Mouse (Mus musculus) naive thymus-derived CD4-positive, alpha-beta T cell, adult 2 months (primary cell): Measurements from ENCODE around the gene Myh14.
A peak's percentile ranks its signal among the peaks of the same experiment; 100 is the strongest.
"Not testable (repeated sequence)": the region's sequence is repeated elsewhere in the genome, so short reads cannot be mapped to it uniquely, and the experiment has no call there.

Source experiments
- DNase-seq: peaks from one replicate; pipeline ENCODE4 v3.0.0-alpha.2; 2011; ENCODE audit warnings: low read depth

Gene Myh14

DNA sequence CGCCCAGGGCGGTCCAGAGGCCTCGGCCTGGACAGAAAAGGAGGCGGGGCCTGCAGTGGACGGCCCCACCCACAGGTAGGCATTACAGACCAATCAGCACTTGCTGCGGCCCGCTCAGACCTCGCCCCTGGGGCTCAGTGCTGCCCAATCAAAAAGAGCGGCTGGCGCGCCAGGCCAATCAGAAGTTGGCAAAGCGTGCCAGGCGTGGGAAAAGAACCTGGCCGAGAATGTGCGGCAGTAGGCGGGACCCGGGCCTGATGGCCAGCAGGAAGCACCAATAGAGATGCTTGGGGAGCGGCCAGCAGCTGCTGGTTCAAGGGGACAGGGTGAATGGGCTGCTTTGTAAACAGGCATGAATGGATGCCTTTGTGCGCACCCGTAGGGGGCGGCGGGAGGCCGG lies at the start of gene Myh14:
TSS of gene Myh14 (minus strand) at position 41 of the 400 bp plus-strand sequence.
- no peak for DNase-seq

- no peak for DNase-seq
Measured at GRCm38 (mm10) chr7:44709881-44710280, 39.2 kb upstream of the Myh14 start.

DNA sequence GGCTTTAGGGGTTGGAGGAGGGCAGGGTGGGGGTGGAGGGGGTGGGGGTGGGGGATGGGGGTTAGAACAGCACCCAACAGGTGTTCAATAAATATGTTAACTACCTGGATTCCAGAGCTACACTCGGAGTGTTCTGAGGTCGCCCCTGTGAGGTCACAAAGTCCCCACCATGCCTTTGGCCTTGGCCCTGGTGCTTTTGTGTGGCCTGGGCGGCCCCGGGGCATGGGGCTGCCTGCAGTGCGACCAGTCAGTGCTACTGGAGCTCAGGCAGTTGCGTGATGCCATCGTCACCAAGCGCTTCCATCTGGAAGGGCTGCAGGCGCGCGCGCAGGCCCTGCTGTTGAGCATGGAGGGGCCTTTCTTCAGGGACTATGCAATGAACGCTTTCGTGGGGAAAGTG lies 37.9 kb upstream of the Myh14 start, which contains the start of gene Izumo2:
TSS of gene Izumo2 (plus strand) at position 169 of the 400 bp plus-strand sequence.
- no peak for DNase-seq

DNA sequence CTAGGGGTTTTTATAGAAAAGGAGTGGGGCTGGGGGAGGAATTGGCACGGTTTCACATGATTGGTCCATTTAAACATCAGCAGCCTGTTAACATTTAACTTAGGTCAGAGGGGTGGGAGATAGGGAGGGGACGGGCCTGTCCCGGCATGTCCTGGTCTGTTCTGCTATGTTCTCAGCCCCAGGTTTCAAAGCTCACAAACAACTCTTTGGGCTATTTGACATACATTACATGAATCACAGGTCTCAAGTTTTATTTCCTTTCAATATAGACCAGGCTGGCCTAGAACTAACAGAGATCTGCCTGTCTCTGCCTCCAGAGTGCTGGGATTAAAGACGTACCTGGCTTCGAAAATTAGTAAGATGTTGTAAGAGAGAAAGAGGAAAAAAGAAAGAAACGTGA lies 37.5 kb upstream of the Myh14 start:
- DNase-seq, result not testable (repeated sequence)

DNA sequence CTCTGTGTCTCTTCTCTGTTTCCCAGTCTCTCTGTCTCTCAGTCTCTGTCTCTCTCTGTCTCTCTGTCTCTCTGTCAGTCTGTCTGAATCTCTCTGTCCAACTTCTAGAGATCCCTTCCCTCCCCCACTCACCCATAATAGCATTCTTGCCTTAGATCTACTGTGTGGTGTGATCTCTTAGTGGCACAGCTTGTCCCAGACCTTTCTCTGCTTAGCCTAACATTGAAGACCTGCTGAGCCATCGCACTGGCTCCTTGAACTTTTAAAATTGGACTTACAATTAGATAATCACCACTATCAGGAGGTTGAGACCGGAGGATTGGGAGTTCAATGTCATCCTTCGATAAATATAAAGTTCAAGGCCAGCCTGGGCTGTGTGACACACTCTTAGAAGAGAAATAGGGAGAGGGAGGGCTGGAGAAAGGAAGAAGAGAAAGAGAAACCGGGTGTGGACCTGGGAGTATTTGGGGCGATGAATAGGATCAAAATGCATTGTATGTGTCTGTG lies 36.6 kb upstream of the Myh14 start:
- no peak for DNase-seq

DNA sequence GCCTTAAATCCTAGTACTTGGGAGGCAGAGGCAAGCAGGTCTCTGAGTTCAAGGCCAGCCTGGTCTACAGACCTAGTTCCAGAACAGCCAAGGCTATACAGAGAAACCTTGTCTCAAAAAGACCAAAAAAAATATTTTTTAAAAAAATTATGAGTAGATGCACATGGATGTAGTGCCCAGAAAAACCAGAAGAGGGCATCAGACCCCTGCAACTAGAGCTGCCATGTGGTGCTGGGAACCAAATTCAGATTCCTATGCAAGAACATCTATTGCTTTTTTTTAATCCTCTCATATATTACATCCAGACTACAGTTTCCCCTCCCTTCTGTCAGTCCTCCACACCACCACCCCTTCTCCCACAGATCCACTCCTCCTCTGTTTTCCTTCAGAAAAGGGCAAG lies 35.7 kb upstream of the Myh14 start:
- no peak for DNase-seq

DNA sequence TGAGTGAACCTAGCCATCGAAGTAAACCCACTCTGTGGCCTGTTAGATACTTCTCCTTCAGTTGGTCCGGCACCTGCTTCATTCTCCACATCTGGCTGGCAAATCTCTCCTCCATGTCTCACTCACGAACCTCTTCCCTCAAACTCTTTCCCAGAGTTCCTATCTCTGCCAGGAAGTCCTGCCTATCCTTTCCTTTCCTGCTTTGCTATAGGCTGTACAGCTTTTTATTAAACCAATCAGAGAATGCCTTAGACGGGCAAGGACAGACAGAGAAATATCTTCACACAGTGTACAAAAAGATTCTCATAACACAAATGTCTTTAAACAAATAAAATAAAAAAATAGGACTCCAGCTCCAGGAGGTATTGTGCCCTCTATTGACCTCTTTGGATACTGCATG lies 34.4 kb upstream of the Myh14 start:
- DNase-seq, result no peak

GRCm38 (mm10) chr7:44704363-44704762 lies 33.7 kb upstream of the Myh14 start:
- peak; percentile 29 for DNase-seq

GRCm38 (mm10) chr7:44702985-44703384 lies 32.3 kb upstream of the Myh14 start:
- DNase-seq, result no peak

DNA sequence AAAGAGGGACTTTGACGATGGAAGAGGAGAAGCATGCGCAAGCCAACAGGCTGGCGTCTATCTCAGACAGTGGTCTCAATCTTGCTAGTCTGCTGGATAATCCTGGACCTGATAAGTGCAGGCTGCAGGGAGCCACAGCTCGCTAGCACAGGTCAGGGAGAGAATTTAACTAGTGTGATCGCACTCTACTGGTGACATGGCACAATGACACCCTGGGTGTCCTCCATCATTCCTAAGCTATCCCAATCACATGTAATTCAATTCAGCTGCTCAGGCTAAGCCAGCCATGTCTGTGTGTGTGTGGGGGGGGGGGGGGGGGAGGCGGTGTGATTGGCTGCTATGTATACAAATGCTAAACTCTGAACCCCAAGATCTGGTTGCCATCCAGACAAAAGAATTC lies 31.3 kb upstream of the Myh14 start:
- DNase-seq, result peak; percentile 14

DNA sequence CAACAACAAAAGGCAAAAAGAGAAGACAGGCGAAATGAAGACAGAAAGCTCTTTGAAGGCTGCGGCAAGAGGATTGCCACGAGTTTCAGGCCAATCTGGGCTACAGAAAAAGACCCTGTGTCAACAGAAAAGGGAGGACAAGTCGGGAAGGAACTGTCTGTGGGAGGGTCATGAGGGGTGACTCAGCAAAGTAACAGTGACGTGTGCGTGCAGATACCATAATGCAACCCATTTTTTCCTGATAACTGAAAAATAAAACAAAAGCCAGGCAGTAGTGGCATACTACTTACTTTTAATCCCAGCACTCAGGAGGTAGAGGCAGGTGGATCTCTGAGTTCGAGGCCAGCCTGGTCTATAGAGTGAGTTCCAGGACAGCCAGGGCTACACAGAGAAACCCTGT lies 27.3 kb upstream of the Myh14 start:
- DNase-seq, result no peak

GRCm38 (mm10) chr7:44697191-44697710 lies 26.6 kb upstream of the Myh14 start:
- DNase-seq, result no peak

GRCm38 (mm10) chr7:44695223-44695622 lies 24.6 kb upstream of the Myh14 start:
- DNase-seq, result no peak

GRCm38 (mm10) chr7:44693427-44694175 lies 23.0 kb upstream of the Myh14 start:
- no peak for DNase-seq

- no peak for DNase-seq
Measured at GRCm38 (mm10) chr7:44689331-44689730, 18.7 kb upstream of the Myh14 start.

GRCm38 (mm10) chr7:44688890-44689289 lies 18.2 kb upstream of the Myh14 start:
- no peak for DNase-seq

DNA sequence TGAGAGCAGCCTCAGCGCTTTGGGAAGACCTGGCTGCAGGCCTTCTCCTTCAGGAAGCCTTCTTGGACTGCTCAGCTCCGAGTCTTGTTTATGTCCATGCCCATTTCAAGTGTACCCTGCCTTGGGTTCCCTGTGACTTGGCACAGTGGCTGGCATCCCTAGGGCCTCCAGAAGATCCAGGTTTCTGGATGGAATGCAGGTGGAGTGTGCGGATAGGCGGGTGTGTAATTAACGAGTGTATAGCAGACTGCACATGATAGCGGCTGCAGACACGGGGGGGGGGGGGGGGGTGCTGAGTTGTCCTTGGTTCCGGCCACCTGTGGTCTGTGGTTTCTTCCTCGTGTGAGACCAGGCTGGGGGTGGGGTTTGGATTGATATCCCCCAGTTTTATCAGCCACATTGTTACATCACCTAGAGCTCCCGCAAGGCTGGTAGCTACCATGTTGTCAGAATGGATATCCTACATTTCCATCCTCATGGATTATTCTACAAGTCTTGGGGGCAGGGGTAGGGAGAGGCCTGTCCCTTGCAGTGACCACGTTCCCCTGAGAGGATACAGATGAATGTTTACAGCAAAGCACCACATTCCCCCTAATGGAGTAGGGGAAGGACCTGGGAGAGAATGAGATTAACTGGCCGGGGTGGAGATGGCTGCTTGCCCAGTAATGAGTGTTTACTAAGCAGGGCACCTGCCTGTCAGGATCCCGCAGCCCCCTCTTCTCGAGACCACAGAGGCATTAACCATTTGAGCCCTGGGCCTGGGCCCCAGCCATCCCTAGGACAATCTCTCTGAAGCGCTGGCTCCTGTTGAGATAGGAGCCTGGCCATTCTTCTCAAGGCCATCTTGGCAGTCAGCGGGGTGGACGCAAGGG lies 15.1 kb upstream of the Myh14 start:
- DNase-seq, result no peak

- DNase-seq, result no peak
Measured at GRCm38 (mm10) chr7:44683656-44684055, 13.0 kb upstream of the Myh14 start.

GRCm38 (mm10) chr7:44676611-44677010 lies 6.0 kb upstream of the Myh14 start:
- DNase-seq, result no peak

DNA sequence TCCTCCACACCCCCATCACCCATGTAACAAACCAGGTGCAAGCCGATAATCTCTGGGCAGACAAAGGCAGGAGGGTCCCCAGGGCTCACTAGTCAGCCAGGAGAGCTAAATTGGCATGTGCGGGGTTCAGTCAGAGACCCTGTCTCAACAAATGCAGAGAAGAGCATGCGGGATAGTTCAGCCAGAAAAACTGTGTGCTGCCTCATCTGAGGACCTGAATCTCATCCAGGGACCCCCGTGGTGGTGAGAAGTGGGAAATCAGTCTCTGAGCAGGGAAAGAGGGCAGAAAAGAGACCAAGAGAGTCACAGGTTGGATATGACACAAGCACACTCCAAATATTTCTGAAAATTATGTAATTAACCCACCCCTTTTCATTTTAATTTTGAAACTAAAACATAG lies 5.5 kb upstream of the Myh14 start:
- no peak for DNase-seq

DNA sequence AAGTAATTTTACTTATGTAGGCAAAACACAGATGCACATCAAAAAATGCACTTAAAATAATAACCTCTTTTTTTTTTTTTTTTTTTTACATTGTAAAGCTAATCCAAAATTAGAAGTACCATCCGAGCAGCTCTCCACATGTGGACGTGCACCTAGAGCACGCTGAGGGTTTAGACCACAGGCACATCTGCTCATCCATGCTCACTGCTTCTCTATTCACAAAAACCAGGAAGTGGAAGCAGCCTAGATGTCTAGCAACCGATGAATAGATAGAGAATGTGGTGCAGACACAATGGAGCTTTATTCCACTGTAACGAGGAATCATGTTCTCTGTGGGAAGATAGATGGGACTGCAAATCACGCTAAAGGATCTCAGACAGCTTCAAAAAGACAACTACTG lies 4.5 kb upstream of the Myh14 start:
- DNase-seq, result no peak

DNA sequence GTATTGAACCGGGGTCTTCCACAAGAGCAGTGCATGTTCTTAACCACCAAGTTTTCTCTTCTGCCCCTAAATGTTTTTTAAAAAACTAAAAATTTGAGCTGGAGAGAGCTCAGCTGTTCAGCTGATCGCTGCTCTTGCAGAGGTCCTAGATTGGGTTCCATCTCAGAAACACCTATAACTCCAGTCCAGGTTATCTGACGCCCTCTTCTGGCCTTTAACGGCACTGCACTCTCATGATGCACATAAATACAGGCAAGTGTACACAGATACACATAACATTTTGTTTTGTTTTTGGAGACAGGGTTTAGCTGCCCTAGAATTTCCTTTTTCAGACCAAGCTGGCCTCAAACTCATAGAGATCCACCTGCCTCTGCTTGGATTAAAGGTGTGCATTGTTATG lies 3.9 kb upstream of the Myh14 start:
- DNase-seq, result no peak

- peak; percentile 8 for DNase-seq
Measured at GRCm38 (mm10) chr7:44672193-44672592, 1.6 kb upstream of the Myh14 start.
